In genomic region chr6:122308136-122308504, GRCm38 (mm10) we compare ENCODE assay signal across 8 mouse cellular contexts. TPM values are rescaled to one million over a fixed set of nuclear protein-coding genes. Genes with fewer than 3 reads are reported as not detected.
A peak's percentile ranks its signal among the peaks of the same experiment; 100 is the strongest.
DNase-seq lines count a peak whose midpoint lies in the region; ATAC-seq lines count a peak whose summit lies in the region.

No protein-coding gene starts in this region.

- 0 out of 2 replicates have a peak, but pooled peaks have one; percentile 1 for ATAC-seq in heart, embryonic 16.5 days (replicated peaks; ENCODE audit: extremely low read depth, insufficient read depth, low FRiP score)
- ATAC-seq in embryonic facial prominence, embryonic 12.5 days (ENCODE audit: insufficient number of reproducible peaks, insufficient read depth, low FRiP score, low TSS enrichment), result no peak
- ATAC-seq in hindbrain, embryonic 14.5 days (ENCODE audit: low FRiP score), result peak; percentile 18; the same call in 1 of the 2 replicates
- 0 out of 2 replicates have a peak, but pooled peaks have one; percentile 0 for ATAC-seq in megakaryocyte, adult 5-6 weeks (ENCODE audit: poor library complexity, severe bottlenecking)

- H3K9ac ChIP-seq in heart, embryonic 16.5 days (ENCODE audit: low read length), result no peak overlapping the region
- no peak overlapping the region for H3K9ac ChIP-seq in embryonic facial prominence, embryonic 12.5 days
- H3K9ac ChIP-seq in hindbrain, embryonic 14.5 days, result no peak overlapping the region

- H3K27me3 ChIP-seq in heart, embryonic 16.5 days (ENCODE audit: control insufficient read depth, insufficient read depth, low read length), result no peaks in the 10 kb centered on the region
- no peaks in the 10 kb centered on the region for H3K27me3 ChIP-seq in embryonic facial prominence, embryonic 12.5 days
- H3K27me3 ChIP-seq in hindbrain, embryonic 14.5 days (ENCODE audit: control insufficient read depth, insufficient read depth, low read length), result no peaks in the 10 kb centered on the region

- DNase-seq in heart, adult 18-20 months, result no peak
- DNase-seq in hindbrain, embryonic 14.5 days (ENCODE audit: low spot score), result no peak
- no peak for DNase-seq in frontal cortex, postnatal 25 days (ENCODE audit: low spot score in 2 of 2)
- no peak for DNase-seq in right cerebral cortex, adult 2 months (ENCODE audit: low spot score in 2 of 2)
- DNase-seq in thymus, postnatal 0 days (ENCODE audit: low spot score), result no peak

- H3K4me1 ChIP-seq in heart, embryonic 16.5 days (ENCODE audit: control insufficient read depth, insufficient read depth, low read length), result peaks cover 21% of the 10 kb centered on the region
- H3K4me1 ChIP-seq in embryonic facial prominence, embryonic 12.5 days, result peaks cover 23% of the 10 kb centered on the region
- peaks cover 19% of the 10 kb centered on the region for H3K4me1 ChIP-seq in hindbrain, embryonic 14.5 days (replicated peaks; ENCODE audit: control insufficient read depth, insufficient read depth, low read length)

- H3K4me2 ChIP-seq in heart, embryonic 16.5 days (ENCODE audit: low read depth, low read length), result peak overlapping the region; percentile 14; the same call in 1 of the 2 replicates
- H3K4me2 ChIP-seq in embryonic facial prominence, embryonic 12.5 days (replicated peaks), result 0 out of 2 replicates have a peak overlapping the region, but pooled peaks have one; percentile 17
- peak overlapping the region; percentile 25; the same call in 1 of the 2 replicates for H3K4me2 ChIP-seq in hindbrain, embryonic 14.5 days (replicated peaks)

- WGBS in heart, embryonic 16.5 days, result 65% methylated on average over 6 of the region's 6 CpGs
- WGBS in embryonic facial prominence, embryonic 12.5 days, result 67% methylated on average over 6 of the region's 6 CpGs
- 65% methylated on average over 6 of the region's 6 CpGs for WGBS in hindbrain, embryonic 14.5 days

- peak overlapping the region; percentile 92 for H3K4me3 ChIP-seq in heart, embryonic 16.5 days (ENCODE audit: low read length)
- H3K4me3 ChIP-seq in embryonic facial prominence, embryonic 12.5 days, result peak overlapping the region; percentile 83
- peak overlapping the region; percentile 66; the same call in 1 of the 2 replicates for H3K4me3 ChIP-seq in hindbrain, embryonic 14.5 days (replicated peaks; ENCODE audit: low read length)

- no peak overlapping the region for H3K27ac ChIP-seq in heart, embryonic 16.5 days (ENCODE audit: low read length)
- no peak overlapping the region for H3K27ac ChIP-seq in embryonic facial prominence, embryonic 12.5 days
- peak overlapping the region; percentile 55 for H3K27ac ChIP-seq in hindbrain, embryonic 14.5 days

- H3K36me3 ChIP-seq in heart, embryonic 16.5 days (ENCODE audit: control insufficient read depth, insufficient read depth), result 0 out of 2 replicates have a peak, but pooled peaks cover 3% of the 10 kb centered on the region
- peaks cover 6% of the 10 kb centered on the region; the same call in 1 of the 2 replicates for H3K36me3 ChIP-seq in embryonic facial prominence, embryonic 12.5 days
- peaks cover 6% of the 10 kb centered on the region for H3K36me3 ChIP-seq in hindbrain, embryonic 14.5 days (replicated peaks; ENCODE audit: control insufficient read depth, insufficient read depth)

- H3K9me3 ChIP-seq in heart, embryonic 16.5 days (replicated peaks; ENCODE audit: control insufficient read depth, low read length), result no peaks in the 10 kb centered on the region
- no peaks in the 10 kb centered on the region for H3K9me3 ChIP-seq in embryonic facial prominence, embryonic 12.5 days
- no peaks in the 10 kb centered on the region for H3K9me3 ChIP-seq in hindbrain, embryonic 14.5 days (ENCODE audit: control insufficient read depth, low read length)

RNA-seq across cellular contexts. Expression of gene M6pr, which starts 0.4 kb away (rescaled TPM):
- 74.0 and 81.7 TPM in 2 replicates for polyA plus RNA-seq in heart, embryonic 16.5 days (2015; fragmentation: Nextera tagmentation; extraction: Ambion mirVana)
- total RNA-seq in heart, adult 18-20 months (2021), result 10 to 100 TPM; 42.5 to 45.6 TPM
- 72.6 and 75.1 TPM in 2 replicates for polyA plus RNA-seq in embryonic facial prominence, embryonic 12.5 days (2016; fragmentation: Nextera tagmentation; extraction: Ambion mirVana)
- polyA plus RNA-seq in hindbrain, embryonic 14.5 days (2014; fragmentation: Nextera tagmentation; extraction: Ambion mirVana), result 51.4 and 53.7 TPM in 2 replicates
- total RNA-seq in megakaryocyte, adult 5-6 weeks (2015), result 158 and 160 TPM in 2 replicates
- 329 and 358 TPM in 2 replicates for total RNA-seq in megakaryocyte, adult 5-6 weeks (2017)
- polyA plus RNA-seq in thymus, postnatal 0 days (2015; fragmentation: Nextera tagmentation; extraction: Ambion mirVana), result 136 and 144 TPM in 2 replicates

RNA-seq across cellular contexts. Expression of gene Klrg1, which starts 25.4 kb away (rescaled TPM):
- polyA plus RNA-seq in heart, embryonic 16.5 days (2015; fragmentation: Nextera tagmentation; extraction: Ambion mirVana), result not detected in 2 replicates
- total RNA-seq in heart, adult 18-20 months (2021), result under 1 TPM in 1 of 2 experiments, not detected in 1; 0.25 TPM
- polyA plus RNA-seq in embryonic facial prominence, embryonic 12.5 days (2016; fragmentation: Nextera tagmentation; extraction: Ambion mirVana), result 0.15 TPM in 2 replicates
- 0.53 and 0.82 TPM in 2 replicates for polyA plus RNA-seq in hindbrain, embryonic 14.5 days (2014; fragmentation: Nextera tagmentation; extraction: Ambion mirVana)
- 0.56 and 0.64 TPM in 2 replicates for total RNA-seq in megakaryocyte, adult 5-6 weeks (2015)
- 0.44 and 0.65 TPM in 2 replicates for total RNA-seq in megakaryocyte, adult 5-6 weeks (2017)
- 0.53 and 0.55 TPM in 2 replicates for polyA plus RNA-seq in thymus, postnatal 0 days (2015; fragmentation: Nextera tagmentation; extraction: Ambion mirVana)

RNA-seq across cellular contexts. Expression of gene Phc1, which starts 32.2 kb away (rescaled TPM):
- polyA plus RNA-seq in heart, embryonic 16.5 days (2015; fragmentation: Nextera tagmentation; extraction: Ambion mirVana), result 7.2 and 9.2 TPM in 2 replicates
- total RNA-seq in heart, adult 18-20 months (2021), result 10 to 100 TPM; 17.8 to 18.6 TPM
- 29.4 and 30.0 TPM in 2 replicates for polyA plus RNA-seq in embryonic facial prominence, embryonic 12.5 days (2016; fragmentation: Nextera tagmentation; extraction: Ambion mirVana)
- polyA plus RNA-seq in hindbrain, embryonic 14.5 days (2014; fragmentation: Nextera tagmentation; extraction: Ambion mirVana), result 37.0 and 39.0 TPM in 2 replicates
- 5.0 and 13.3 TPM in 2 replicates for total RNA-seq in megakaryocyte, adult 5-6 weeks (2015)
- total RNA-seq in megakaryocyte, adult 5-6 weeks (2017), result 3.3 and 3.6 TPM in 2 replicates
- polyA plus RNA-seq in thymus, postnatal 0 days (2015; fragmentation: Nextera tagmentation; extraction: Ambion mirVana), result 10.0 and 10.1 TPM in 2 replicates
